Mouse (Mus musculus) T-helper 1 cell (primary cell): ENCODE measurements at regions not wholly inside any gene's neighbourhood (a gene's known extent, or its start where the extent isn't known, plus 50 kb on each side); places are given as distances from the start of the nearest gene placed in this dataset.

Experiments used
- in situ Hi-C: fragments of 300-600 bp; cut with MboI, MseI; formaldehyde crosslinking; loops from one replicate; pipeline ENCODE4 v1.15.1; 2025; ENCODE audit warnings: high pct_unique_total_duplicates

- in situ Hi-C loops = loop anchor here (5.0 kb wide), 1 partner anchor 73 kb away; no protein-coding TSS in a partner anchor
Observed at GRCm38 (mm10) chr15:59794871-59795270, 221.5 kb downstream of the 4933412E24Rik start.

- in situ Hi-C loops = no loop called here
Observed at GRCm38 (mm10) chr15:59786706-59787425, 229.5 kb downstream of the 4933412E24Rik start.

- in situ Hi-C loops = no loop called here
Observed at GRCm38 (mm10) chr15:59785981-59786380, 230.4 kb downstream of the 4933412E24Rik start.

- in situ Hi-C loops = no loop called here
Observed at GRCm38 (mm10) chr15:59784556-59784929, 231.9 kb downstream of the 4933412E24Rik start.

- in situ Hi-C loops = no loop called here
Observed at GRCm38 (mm10) chr15:59783782-59784555, 232.4 kb downstream of the 4933412E24Rik start.

GRCm38 (mm10) chr15:59783393-59783781 lies 233.0 kb downstream of the 4933412E24Rik start:
- in situ Hi-C loops = no loop called here

GRCm38 (mm10) chr15:59780506-59780905 lies 235.9 kb downstream of the 4933412E24Rik start:
- in situ Hi-C loops = no loop called here

GRCm38 (mm10) chr15:59777307-59777871 lies 239.0 kb downstream of the 4933412E24Rik start:
- in situ Hi-C loops = no loop called here

GRCm38 (mm10) chr15:59775781-59776180 lies 240.6 kb downstream of the 4933412E24Rik start:
- in situ Hi-C loops = no loop called here

GRCm38 (mm10) chr15:59773983-59774382 lies 242.4 kb downstream of the 4933412E24Rik start:
- in situ Hi-C loops = no loop called here

- in situ Hi-C loops = no loop called here
Observed at GRCm38 (mm10) chr15:59772595-59772994, 243.8 kb downstream of the 4933412E24Rik start.

- in situ Hi-C loops = no loop called here
Observed at GRCm38 (mm10) chr15:59762061-59762460, 254.4 kb downstream of the 4933412E24Rik start.

GRCm38 (mm10) chr15:59760490-59760889 lies 255.9 kb downstream of the 4933412E24Rik start:
- in situ Hi-C loops = no loop called here

- in situ Hi-C loops = no loop called here
Observed at GRCm38 (mm10) chr15:59759566-59759965, 256.8 kb downstream of the 4933412E24Rik start.

GRCm38 (mm10) chr15:59758971-59759370 lies 257.4 kb downstream of the 4933412E24Rik start:
- in situ Hi-C loops = no loop called here

- in situ Hi-C loops = no loop called here
Observed at GRCm38 (mm10) chr15:59756141-59756540, 260.3 kb downstream of the 4933412E24Rik start.

- in situ Hi-C loops = no loop called here
Observed at GRCm38 (mm10) chr15:59754906-59755305, 261.5 kb downstream of the 4933412E24Rik start.

GRCm38 (mm10) chr15:59752277-59752676 lies 264.1 kb downstream of the 4933412E24Rik start:
- in situ Hi-C loops = no loop called here

- in situ Hi-C loops = no loop called here
Observed at GRCm38 (mm10) chr15:59746290-59746689, 270.1 kb downstream of the 4933412E24Rik start.

GRCm38 (mm10) chr15:59744411-59744931 lies 271.9 kb downstream of the 4933412E24Rik start:
- in situ Hi-C loops = no loop called here

- in situ Hi-C loops = no loop called here
Observed at GRCm38 (mm10) chr15:59739197-59739596, 277.2 kb downstream of the 4933412E24Rik start.

GRCm38 (mm10) chr15:59737247-59737646 lies 279.2 kb downstream of the 4933412E24Rik start:
- in situ Hi-C loops = no loop called here
